Mouse (Mus musculus) retina, adult 2 months (tissue): ENCODE results near the gene Hsp90ab1.

Experiments used
- DNase-seq: peaks from one replicate; pipeline ENCODE4 v3.0.0-alpha.2; 2012; ENCODE audit warnings: low read depth, low spot score

The Hsp90ab1 gene

DNA sequence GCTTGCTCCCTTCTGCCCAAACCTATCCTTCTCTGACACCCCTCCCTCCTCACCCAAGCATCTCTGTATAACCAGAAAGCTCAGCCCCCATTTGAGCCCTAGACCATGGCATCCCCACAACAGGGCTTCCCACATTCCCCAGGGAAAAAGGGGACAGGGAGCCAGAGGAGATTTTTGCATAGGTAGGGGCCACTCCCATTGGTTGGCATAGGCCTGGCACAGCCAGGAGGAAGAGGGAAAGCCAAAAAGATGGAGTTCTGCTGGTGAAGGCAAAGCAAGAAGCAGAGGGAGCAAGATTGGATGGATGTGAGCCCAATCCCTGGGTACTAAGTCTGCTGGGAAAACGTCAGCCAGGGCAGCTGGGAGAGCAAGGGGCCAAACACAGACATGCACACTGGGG lies 30.0 kb downstream of the Hsp90ab1 start:
- no peak for DNase-seq

- no peak for DNase-seq
Observed at GRCm38 (mm10) chr17:45542705-45543104, 30.4 kb downstream of the Hsp90ab1 start.

GRCm38 (mm10) chr17:45542129-45542528 lies 30.9 kb downstream of the Hsp90ab1 start:
- no peak for DNase-seq

DNA sequence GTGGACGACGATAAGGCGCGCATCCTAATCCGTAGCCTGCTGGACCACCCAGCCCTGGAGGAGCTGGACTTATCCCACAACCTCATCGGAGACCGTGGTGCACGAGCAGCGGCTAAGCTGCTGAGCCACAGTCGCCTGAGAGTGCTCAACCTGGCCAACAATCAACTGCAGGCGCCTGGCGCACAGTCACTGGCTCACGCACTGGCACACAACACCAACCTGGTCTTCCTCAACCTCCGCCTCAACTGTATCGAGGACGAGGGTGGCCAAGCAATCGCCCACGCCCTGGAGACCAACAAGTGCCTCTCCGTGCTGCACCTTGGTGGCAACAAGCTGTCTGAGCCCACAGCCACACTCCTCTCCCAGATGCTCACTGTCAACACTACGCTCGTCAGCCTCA lies 33.4 kb downstream of the Hsp90ab1 start:
- no peak for DNase-seq

- no peak for DNase-seq
Observed at GRCm38 (mm10) chr17:45538394-45538793, 34.7 kb downstream of the Hsp90ab1 start.

DNA sequence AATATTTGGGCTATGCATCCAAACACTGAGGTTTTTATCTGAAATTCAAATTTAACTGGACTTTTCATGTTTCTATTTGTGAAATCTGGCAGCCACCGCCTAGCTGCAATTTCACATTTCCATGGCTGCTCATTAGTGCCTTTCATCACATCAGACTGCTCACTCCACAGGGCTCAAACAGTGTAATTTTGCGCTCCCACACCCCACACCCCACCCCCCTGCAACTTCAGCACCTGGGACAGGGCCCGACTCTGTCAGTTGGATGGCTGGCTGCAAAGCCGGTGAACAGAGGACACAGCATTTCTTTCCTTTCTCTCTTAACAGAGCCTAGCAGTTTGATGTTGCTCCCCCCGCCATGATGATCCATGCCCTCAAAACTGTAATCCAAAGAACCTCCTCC lies 36.8 kb downstream of the Hsp90ab1 start:
- no peak for DNase-seq

GRCm38 (mm10) chr17:45532896-45533295 lies 40.2 kb downstream of the Hsp90ab1 start:
- no peak for DNase-seq

DNA sequence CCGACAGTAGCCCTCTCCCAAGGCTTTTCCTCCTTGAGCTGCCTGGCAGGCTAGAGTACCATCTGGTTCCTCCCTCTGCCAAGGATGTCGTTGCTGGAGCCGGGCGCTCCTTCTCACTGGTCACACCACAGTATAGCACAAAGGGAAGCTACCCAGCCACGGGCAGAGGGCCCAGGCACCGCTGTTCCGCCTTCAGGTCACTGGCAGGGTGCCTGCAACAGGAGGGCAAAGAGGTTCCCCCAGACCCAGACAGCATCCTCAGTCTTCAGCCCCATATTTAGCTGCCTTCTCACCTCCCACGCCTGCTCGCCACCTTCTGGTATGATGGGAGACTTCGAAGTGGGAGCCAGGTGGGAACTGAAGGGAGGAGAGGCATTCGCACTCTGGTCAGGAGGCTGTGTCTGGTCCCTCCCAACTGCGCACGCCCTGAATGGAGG lies 42.7 kb downstream of the Hsp90ab1 start:
- DNase-seq: no peak

GRCm38 (mm10) chr17:45526571-45526970 lies 46.5 kb downstream of the Hsp90ab1 start:
- DNase-seq: no peak

DNA sequence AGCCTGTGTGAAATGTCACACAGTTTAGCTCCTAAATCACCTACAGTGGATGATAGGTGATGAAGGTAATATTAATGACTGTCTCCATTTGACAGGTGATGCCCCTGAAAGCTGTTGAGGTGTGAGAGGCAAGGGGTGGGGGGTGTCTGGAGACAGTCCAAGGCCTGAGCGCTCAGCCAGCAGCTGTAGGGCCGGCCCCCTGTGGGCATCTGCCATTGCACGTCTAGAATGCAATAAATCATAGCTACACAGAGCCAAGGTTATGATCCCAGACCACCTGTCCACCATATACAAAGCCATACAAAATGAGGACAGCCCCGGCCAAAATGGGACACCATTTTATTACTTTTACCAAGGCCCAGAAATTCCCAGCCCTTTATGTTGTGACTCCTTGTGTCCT lies 48.1 kb downstream of the Hsp90ab1 start:
- DNase-seq: no peak

DNA sequence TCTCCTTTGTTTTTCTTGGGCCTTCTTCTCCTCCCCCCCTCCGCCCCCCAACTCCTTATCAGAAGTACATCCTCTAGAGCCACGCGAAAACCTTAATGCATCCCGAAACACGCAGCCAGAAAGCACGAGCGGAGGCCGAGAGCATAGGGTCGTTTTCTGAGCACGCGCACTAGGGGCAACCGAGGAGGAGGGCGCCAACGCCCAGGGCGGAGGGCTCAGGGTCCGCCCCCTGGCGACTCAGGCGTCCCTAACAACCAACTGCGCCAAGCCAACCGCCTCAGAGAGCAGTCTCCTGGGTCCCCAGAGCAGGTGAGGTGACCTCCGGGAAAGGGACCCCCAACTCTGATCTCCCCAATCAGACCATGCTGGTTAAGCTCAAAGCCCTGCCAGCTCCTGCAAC lies 49.8 kb downstream of the Hsp90ab1 start, which contains the start of gene Tcte1:
Gene Tcte1 (plus strand): TSS at position 172 of the 400 bp plus-strand sequence.
- no peak for DNase-seq

GRCm38 (mm10) chr17:45520136-45520535 lies 52.9 kb downstream of the Hsp90ab1 start:
- no peak for DNase-seq

- DNase-seq: no peak
Observed at GRCm38 (mm10) chr17:45518766-45519475, 54.1 kb downstream of the Hsp90ab1 start.
